Mouse (Mus musculus) kidney, embryonic 14.5 days (tissue): ENCODE measurements at regions not wholly inside any gene's neighbourhood (a gene's known extent, or its start where the extent isn't known, plus 50 kb on each side); places are given as distances from the start of the nearest gene placed in this dataset.

Experiments used
- ATAC-seq: fragments of 200-750 bp; cut with Nextera tagmentation; 2 replicates; pipeline ENCODE4 v1.8.0; 2017; ENCODE audit warnings: moderate number of reproducible peaks, mild to moderate bottlenecking, moderate TSS enrichment, moderate library complexity; ENCODE audit not compliant: low FRiP score, low TSS enrichment
- H3K27ac ChIP-seq: fragments of 300-500 bp; sonication (generic); 2 replicates; pipeline ENCODE4 v1.5.1; 2014; ENCODE audit warnings: low read depth, mild to moderate bottlenecking, low read length, moderate library complexity, mixed read lengths
- H3K27me3 ChIP-seq: fragments of 300-500 bp; sonication (generic); 2 replicates; pipeline ENCODE4 v1.6.1; 2014; ENCODE audit warnings: mild to moderate bottlenecking, low read length; ENCODE audit not compliant: control insufficient read depth, insufficient read depth
- H3K36me3 ChIP-seq: fragments of 300-500 bp; sonication (generic); 2 replicates; pipeline ENCODE4 v1.6.1; 2014; ENCODE audit warnings: low read length, mixed read lengths; ENCODE audit not compliant: control insufficient read depth, insufficient read depth
- H3K4me1 ChIP-seq: fragments of 300-500 bp; sonication (generic); 2 replicates; pipeline ENCODE4 v1.6.1; 2014; ENCODE audit warnings: low read length, mixed read lengths; ENCODE audit not compliant: control insufficient read depth, insufficient read depth
- H3K4me2 ChIP-seq: fragments of 300-500 bp; sonication (generic); replicated peaks from 2 replicates; pipeline ENCODE4 v1.6.1; 2014; ENCODE audit warnings: low read depth, mild to moderate bottlenecking, low read length
- H3K4me3 ChIP-seq: fragments of 300-500 bp; sonication (generic); 2 replicates; pipeline ENCODE4 v1.5.1; 2014; ENCODE audit warnings: mild to moderate bottlenecking, low read length
- H3K9ac ChIP-seq: fragments of 300-500 bp; sonication (generic); 2 replicates; pipeline ENCODE4 v1.6.1; 2014; ENCODE audit warnings: low read depth, mild to moderate bottlenecking, low read length, moderate library complexity
- H3K9me3 ChIP-seq: fragments of 300-500 bp; sonication (generic); 2 replicates; pipeline ENCODE4 v1.6.1; 2016; ENCODE audit warnings: low read length; ENCODE audit not compliant: control insufficient read depth
- WGBS: fragments of 180-500 bp; shearing (Covaris S2); extraction: QIAGEN DNeasy Blood & Tissue Kit; methylation state at CpG from one replicate; pipeline ENCODE4 v1.1.7; 2014; 5-methylcytosine and 5-hydroxymethylcytosine counted together

GRCm38 (mm10) chrX:11940246-11940645 is 219.9 kb downstream of the Bcor start:
- 86% methylated on average over 2 of the region's 2 CpGs for WGBS
- H3K27me3 ChIP-seq: 0 out of 2 replicates have a peak, but pooled peaks cover 5% of the 10 kb centered on the region
- ATAC-seq: no peak

GRCm38 (mm10) chrX:11943367-11943766 is 216.8 kb downstream of the Bcor start:
- H3K36me3 ChIP-seq: no peaks in the 10 kb centered on the region
- no peaks in the 10 kb centered on the region for H3K4me1 ChIP-seq
- no peak overlapping the region for H3K4me2 ChIP-seq
- no peak for ATAC-seq
- 49% methylated on average over 10 of the region's 10 CpGs for WGBS
- no peak overlapping the region for H3K27ac ChIP-seq
- no peaks in the 10 kb centered on the region for H3K9me3 ChIP-seq
- H3K27me3 ChIP-seq: 0 out of 2 replicates have a peak, but pooled peaks cover 5% of the 10 kb centered on the region
- H3K4me3 ChIP-seq: no peak overlapping the region
- H3K9ac ChIP-seq: no peak overlapping the region

More at GRCm38 (mm10) chrX:11940246-11940645, 219.9 kb downstream of the Bcor start:
- no peak overlapping the region for H3K4me2 ChIP-seq
- H3K4me3 ChIP-seq: no peak overlapping the region
- no peaks in the 10 kb centered on the region for H3K36me3 ChIP-seq
- no peaks in the 10 kb centered on the region for H3K4me1 ChIP-seq
- no peak overlapping the region for H3K9ac ChIP-seq
- no peaks in the 10 kb centered on the region for H3K9me3 ChIP-seq
- H3K27ac ChIP-seq: no peak overlapping the region

- Histone ChIP-seq H3K27me3 (0 out of 2 replicates have a peak, but pooled peaks cover 5% of the 10 kb centered on the region), H3K27ac (no peak overlapping the region), H3K9me3 (no peaks in the 10 kb centered on the region), H3K4me2 (no peak overlapping the region), H3K4me3 (no peak overlapping the region), H3K4me1 (no peaks in the 10 kb centered on the region), H3K9ac (no peak overlapping the region), H3K36me3 (no peaks in the 10 kb centered on the region)
- WGBS: 32% methylated on average over 6 of the region's 6 CpGs
- no peak for ATAC-seq
Observed at GRCm38 (mm10) chrX:11944574-11944973, 215.6 kb downstream of the Bcor start.

GRCm38 (mm10) chrX:11945280-11945679 is 214.9 kb downstream of the Bcor start:
- H3K9me3 ChIP-seq: no peaks in the 10 kb centered on the region
- H3K4me2 ChIP-seq: no peak overlapping the region
- no peak overlapping the region for H3K9ac ChIP-seq
- H3K4me3 ChIP-seq: no peak overlapping the region
- no peaks in the 10 kb centered on the region for H3K4me1 ChIP-seq
- no peak for ATAC-seq
- no peak overlapping the region for H3K27ac ChIP-seq
- H3K27me3 ChIP-seq: 0 out of 2 replicates have a peak, but pooled peaks cover 5% of the 10 kb centered on the region
- 38% methylated on average over 1 of the region's 1 CpGs for WGBS
- H3K36me3 ChIP-seq: no peaks in the 10 kb centered on the region

GRCm38 (mm10) chrX:11952193-11952592 is 208.0 kb downstream of the Bcor start:
- H3K9ac ChIP-seq: no peak overlapping the region
- H3K9me3 ChIP-seq: no peaks in the 10 kb centered on the region
- H3K27ac ChIP-seq: no peak overlapping the region
- H3K4me3 ChIP-seq: no peak overlapping the region
- H3K4me1 ChIP-seq: no peaks in the 10 kb centered on the region
- no peaks in the 10 kb centered on the region for H3K36me3 ChIP-seq
- no peak overlapping the region for H3K4me2 ChIP-seq
- no peak for ATAC-seq
- no peaks in the 10 kb centered on the region for H3K27me3 ChIP-seq
- 41% methylated on average over 2 of the region's 2 CpGs for WGBS

- Histone ChIP-seq H3K36me3 (no peaks in the 10 kb centered on the region), H3K4me2 (no peak overlapping the region), H3K9ac (no peak overlapping the region), H3K4me3 (no peak overlapping the region), H3K4me1 (no peaks in the 10 kb centered on the region), H3K27me3 (no peaks in the 10 kb centered on the region), H3K27ac (no peak overlapping the region), H3K9me3 (no peaks in the 10 kb centered on the region)
- ATAC-seq: no peak
- 68% methylated on average over 3 of the region's 3 CpGs for WGBS
Observed at GRCm38 (mm10) chrX:11956194-11956593, 204.0 kb downstream of the Bcor start.

- Histone ChIP-seq H3K4me2 (no peak overlapping the region), H3K27ac (no peak overlapping the region), H3K9me3 (no peaks in the 10 kb centered on the region), H3K4me1 (no peaks in the 10 kb centered on the region), H3K4me3 (no peak overlapping the region), H3K36me3 (no peaks in the 10 kb centered on the region), H3K27me3 (no peaks in the 10 kb centered on the region), H3K9ac (no peak overlapping the region)
- 44% methylated on average over 6 of the region's 6 CpGs for WGBS
- ATAC-seq: no peak
Observed at GRCm38 (mm10) chrX:11957011-11957410, 203.1 kb downstream of the Bcor start.

GRCm38 (mm10) chrX:11959871-11960552 is 200.1 kb downstream of the Bcor start:
- H3K36me3 ChIP-seq: no peaks in the 10 kb centered on the region
- H3K27ac ChIP-seq: no peak overlapping the region
- no peaks in the 10 kb centered on the region for H3K9me3 ChIP-seq
- H3K4me3 ChIP-seq: no peak overlapping the region
- no peak overlapping the region for H3K4me2 ChIP-seq
- no peak overlapping the region for H3K9ac ChIP-seq
- H3K4me1 ChIP-seq: no peaks in the 10 kb centered on the region
- no peak for ATAC-seq
- WGBS: 63% methylated on average over 8 of the region's 8 CpGs
- no peaks in the 10 kb centered on the region; the same call in 1 of the 2 replicates for H3K27me3 ChIP-seq

- Histone ChIP-seq H3K4me2 (no peak overlapping the region), H3K27ac (no peak overlapping the region), H3K9ac (no peak overlapping the region), H3K9me3 (no peaks in the 10 kb centered on the region), H3K36me3 (no peaks in the 10 kb centered on the region), H3K27me3 (no peaks in the 10 kb centered on the region; the same call in 1 of the 2 replicates), H3K4me1 (no peaks in the 10 kb centered on the region), H3K4me3 (no peak overlapping the region)
- ATAC-seq: no peak
- 38% methylated on average over 2 of the region's 2 CpGs for WGBS
Observed at GRCm38 (mm10) chrX:11961350-11961749, 198.8 kb downstream of the Bcor start.
